Mouse (Mus musculus): Measurements from ENCODE around the gene 6030408B16Rik.

Gene 6030408B16Rik

DNA sequence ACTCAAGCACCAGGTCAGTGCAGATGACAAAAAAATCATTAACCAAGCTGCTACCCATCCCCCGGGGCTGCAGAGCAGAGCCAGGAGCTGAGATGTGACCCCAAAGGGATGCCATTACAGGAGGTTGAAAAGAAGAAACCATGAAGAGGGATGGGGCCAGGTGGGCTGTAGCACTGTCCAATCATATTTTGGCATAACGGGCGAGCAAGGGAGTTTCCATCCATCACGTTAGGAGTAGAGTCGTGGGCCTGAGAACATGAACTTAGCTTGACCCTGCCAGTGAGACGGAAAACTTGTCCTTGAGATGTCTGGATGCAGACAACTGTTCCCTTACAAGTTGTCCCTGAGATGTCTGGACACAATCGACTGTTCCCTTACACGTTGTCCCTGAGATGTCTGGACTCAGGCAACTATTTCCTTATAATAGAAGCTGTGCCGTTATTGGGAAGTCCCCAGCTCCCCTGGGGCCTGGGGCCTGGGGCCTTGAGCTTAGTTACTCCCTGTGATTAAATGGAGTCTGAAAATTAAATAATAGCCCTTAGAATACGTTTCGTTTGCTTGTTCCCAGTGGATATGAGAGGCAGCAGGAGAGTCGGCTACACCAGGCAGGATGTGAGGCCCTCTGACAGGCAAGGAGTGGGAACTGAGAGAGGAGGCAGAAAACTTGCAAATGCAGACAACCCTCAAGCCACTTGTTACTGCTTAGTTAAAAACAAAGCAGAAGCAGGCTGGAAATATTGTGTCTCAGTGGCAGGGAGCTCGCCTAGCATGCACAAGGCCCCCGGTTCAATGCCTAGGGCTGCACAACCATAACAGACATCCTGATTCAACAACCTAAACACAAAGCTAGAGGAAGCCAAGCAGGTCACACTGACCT is 26.1 kb downstream of the 6030408B16Rik start:
- CTCF ChIA-PET, result no interaction called here

GRCm38 (mm10) chr15:101320010-101320617 is 27.1 kb downstream of the 6030408B16Rik start:
- CTCF ChIA-PET, result no interaction called here

DNA sequence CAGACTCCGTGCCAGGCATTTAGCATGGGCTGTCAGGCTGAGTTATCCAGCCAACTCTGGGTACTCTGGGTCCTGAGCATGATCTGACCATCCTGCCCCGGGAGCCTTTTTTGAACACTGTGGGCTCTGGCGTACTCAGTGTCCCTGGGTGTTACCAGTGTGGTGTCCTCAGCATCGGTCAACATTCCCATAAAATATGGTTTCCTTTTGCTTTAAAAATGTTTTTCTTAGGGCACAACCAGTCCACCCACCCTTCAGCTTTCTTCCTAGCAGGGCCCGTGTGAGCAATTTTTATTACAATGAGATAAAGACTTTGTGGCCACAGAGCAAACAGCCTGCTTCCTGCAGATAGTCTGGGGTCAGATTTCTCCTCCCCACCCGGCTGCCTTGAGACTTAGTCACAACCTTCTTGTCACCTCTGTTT is 27.6 kb downstream of the 6030408B16Rik start:
- CTCF ChIA-PET, result no interaction called here

GRCm38 (mm10) chr15:101321126-101321525 is 28.1 kb downstream of the 6030408B16Rik start:
- CTCF ChIA-PET, result no interaction called here

- CTCF ChIA-PET, result no interaction called here
These were observed 29.1 kb downstream of the 6030408B16Rik start for GRCm38 (mm10) chr15:101322106-101322505.

DNA sequence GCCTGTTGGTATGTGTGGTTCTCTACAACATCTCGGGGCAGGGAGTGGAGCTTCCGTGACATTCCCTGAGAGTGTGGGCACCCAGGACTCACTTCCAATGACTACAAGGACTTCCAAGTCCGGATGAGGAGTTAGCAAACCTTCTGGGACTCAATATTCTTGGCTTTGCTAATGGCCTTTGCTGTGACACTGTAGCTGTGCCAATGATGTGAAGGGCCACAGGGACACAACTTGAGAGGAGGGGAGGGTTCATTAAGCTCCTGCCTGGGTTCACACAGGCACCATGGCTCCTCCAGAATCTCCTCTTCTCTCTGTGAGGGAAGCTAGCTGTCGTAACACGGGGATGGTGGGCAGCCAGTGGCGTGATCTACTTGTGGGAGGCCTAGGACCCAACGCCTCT is 29.6 kb downstream of the 6030408B16Rik start:
- CTCF ChIA-PET, result no interaction called here

DNA sequence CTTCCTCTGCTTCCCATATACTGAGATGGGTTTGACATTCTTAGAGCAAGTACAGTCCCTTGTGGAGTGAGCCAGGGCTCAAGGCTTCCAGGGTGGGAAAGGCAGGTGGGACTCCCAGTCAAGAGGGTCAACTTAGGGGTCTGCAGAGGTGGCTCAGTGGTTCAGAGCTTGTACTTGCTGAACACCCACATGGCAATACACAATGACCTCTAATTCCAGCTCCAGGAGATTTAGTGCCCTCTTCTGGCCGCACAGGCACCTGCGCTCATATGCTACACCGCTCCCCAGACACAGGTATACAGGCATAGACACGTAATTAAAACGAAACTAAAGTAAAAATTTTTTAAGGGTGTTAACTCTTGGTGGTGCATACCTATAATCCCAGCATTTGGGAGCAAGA is 30.5 kb downstream of the 6030408B16Rik start:
- CTCF ChIA-PET, result no interaction called here

GRCm38 (mm10) chr15:101324409-101324808 is 31.4 kb downstream of the 6030408B16Rik start:
- CTCF ChIA-PET, result interaction anchor here (0.7 kb wide), 1 partner anchor 24 kb away, joined by 5 read pairs; no protein-coding TSS in a partner anchor

DNA sequence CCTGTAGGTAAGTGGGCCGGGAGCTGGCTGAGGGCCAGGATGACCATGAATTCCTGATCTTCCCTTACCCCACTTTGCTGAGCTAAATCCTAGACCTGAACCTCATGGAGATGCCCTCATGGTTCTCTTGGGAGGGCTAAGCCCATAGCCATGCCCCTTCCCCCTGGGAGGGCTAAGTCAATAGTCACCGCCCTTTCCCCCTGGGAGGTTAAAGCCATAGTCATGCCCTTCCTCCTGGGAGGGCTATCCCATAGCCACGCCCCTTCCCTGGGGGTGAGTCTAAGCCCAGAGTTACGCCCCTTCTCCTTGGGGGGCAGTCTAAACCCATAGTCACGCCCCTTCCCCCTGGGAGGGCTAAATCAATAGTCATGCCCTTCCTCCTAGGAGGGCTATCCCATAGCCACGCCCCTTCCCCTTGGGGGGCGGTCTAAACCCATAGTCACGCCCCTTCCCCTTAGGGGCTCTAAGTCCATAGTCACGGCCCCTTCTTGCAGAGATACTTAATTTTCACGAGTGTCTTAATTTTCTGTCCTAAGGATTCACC is 33.1 kb downstream of the 6030408B16Rik start:
- CTCF ChIA-PET, result interaction anchor here (0.9 kb wide), 1 partner anchor 72 kb away, joined by 12 read pairs; the partner anchor contains the start of gene Nr4a1

DNA sequence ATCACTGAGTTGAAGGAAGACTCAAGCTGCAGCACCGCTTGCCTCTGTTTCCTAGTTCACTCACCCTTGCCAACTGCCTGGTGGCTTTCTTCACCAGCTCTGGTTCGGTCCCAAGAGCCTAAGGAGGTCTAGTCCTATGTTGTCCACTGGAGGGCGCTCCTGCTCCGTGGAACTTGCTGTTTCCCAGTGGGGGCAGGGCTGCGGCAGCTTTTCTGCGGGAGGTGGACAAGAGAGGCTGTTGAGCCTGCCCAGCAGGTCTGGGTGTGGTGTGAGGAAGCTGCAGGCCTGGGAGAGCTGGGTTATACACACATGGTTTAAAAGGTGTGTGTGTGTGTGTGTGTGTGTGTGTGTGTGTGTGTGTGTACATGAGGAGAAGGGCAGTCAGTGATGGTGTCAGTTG is 34.3 kb downstream of the 6030408B16Rik start:
- CTCF ChIA-PET, result interaction anchor here (1.2 kb wide), 1 partner anchor 116 kb away, joined by 4 read pairs; no protein-coding TSS in a partner anchor

- CTCF ChIA-PET, result no interaction called here
These were observed 36.0 kb downstream of the 6030408B16Rik start for GRCm38 (mm10) chr15:101328876-101329563.

GRCm38 (mm10) chr15:101329564-101329892 is 36.5 kb downstream of the 6030408B16Rik start:
- CTCF ChIA-PET, result no interaction called here

DNA sequence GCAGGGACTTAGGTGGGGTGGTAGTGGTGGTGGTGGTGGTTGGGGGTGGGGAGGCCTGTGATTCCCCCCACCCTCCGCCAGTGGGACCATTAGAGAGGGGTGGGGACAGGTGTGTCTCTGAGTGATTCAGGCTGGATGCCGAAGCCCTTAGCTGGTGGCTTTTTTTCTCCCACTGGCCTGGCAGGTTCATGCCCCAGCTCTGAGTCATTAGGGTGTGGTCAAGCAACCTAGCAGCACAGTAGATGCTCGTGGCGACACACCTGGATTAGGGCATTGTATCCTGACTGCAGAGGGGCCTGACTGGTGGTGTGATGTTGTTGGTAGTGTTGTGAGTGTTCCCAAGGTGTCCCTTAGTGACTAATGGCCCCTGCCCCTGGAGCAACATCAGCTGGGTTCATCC is 38.1 kb downstream of the 6030408B16Rik start:
- CTCF ChIA-PET, result no interaction called here

GRCm38 (mm10) chr15:101332370-101332769 is 39.4 kb downstream of the 6030408B16Rik start:
- CTCF ChIA-PET, result no interaction called here

GRCm38 (mm10) chr15:101333165-101333564 is 40.2 kb downstream of the 6030408B16Rik start:
- CTCF ChIA-PET, result no interaction called here

DNA sequence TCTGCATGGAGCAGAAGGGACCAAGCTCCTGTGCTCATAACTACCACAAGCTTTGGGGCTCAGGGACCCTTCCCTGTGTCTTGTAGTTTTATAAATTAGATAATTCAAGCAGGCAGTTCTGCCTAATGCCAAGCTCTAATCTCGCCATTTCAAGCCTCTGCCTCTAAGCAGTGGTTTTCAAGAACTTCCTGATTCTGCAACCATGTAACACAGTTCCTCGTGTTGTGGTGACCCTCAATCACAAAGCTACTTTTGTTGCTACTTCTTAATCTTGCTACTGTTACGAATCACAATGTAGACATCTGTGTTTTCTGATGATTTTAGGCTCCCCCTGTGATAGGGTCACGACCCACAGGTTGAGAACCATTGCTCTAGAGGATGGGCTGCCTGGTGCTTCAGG is 40.6 kb downstream of the 6030408B16Rik start:
- CTCF ChIA-PET, result no interaction called here

GRCm38 (mm10) chr15:101336474-101337174 is 43.6 kb downstream of the 6030408B16Rik start:
- CTCF ChIA-PET, result no interaction called here

GRCm38 (mm10) chr15:101338359-101338758 is 45.3 kb downstream of the 6030408B16Rik start:
- CTCF ChIA-PET, result no interaction called here

DNA sequence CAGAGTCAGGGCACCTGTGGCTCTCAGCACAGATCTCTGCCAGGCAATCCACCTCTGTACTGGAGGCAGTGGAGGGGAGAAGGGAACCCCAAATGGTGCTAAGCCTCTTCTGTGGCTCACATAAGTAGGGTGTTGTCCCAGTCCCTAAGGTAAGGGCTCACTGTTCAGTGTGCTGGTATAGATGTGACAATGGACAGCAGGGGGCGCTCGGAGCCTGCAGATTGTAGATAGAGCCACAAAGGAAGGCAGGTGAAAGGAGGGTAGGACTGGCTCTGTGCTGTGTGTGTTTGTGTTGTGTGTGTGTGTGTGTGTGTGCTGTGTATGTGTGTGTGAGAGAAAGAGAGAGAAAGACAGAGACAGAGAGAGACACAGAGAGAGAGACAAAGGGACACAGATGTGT is 46.5 kb downstream of the 6030408B16Rik start:
- CTCF ChIA-PET, result no interaction called here

- CTCF ChIA-PET, result no interaction called here
These were observed 48.9 kb downstream of the 6030408B16Rik start for GRCm38 (mm10) chr15:101341797-101342515.
